Mouse (Mus musculus): ENCODE data around the gene Eif4enif1. TPM values are rescaled to one million over a fixed set of nuclear protein-coding genes. Genes with fewer than 3 reads are reported as not detected.

Gene Eif4enif1
- total RNA-seq, 1 experiment from 2014 or later, result 63.9 TPM

DNA sequence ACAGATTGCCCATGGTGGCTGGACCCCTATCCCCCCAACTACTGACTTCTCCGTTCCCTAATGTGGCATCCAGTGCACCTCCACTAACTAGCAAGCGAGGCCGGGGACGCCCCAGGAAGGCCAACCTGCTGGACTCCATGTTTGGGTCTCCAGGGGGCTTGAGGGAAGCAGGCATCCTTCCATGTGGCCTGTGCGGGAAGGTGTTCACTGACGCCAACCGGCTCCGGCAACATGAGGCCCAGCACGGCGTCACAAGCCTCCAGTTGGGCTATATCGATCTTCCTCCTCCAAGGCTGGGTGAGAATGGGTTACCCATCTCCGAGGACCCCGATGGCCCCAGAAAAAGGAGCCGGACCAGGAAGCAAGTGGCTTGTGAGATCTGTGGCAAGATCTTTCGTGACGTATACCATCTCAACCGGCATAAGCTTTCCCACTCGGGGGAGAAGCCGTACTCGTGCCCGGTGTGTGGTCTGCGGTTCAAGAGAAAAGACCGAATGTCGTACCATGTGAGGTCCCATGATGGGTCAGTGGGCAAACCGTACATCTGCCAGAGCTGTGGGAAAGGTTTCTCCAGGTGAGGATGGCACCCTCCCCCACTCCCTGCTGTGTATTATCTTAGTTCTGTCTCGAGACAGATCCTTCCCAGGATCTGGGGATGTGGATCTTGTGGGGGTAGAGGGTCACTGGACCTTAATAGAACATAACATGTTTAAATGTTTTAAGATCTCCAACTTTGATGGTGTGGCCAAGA is 89.3 kb downstream of the Eif4enif1 start:
- ATAC-seq (replicated peaks; ENCODE audit: insufficient number of reproducible peaks, low FRiP score, low TSS enrichment, poor library complexity, severe bottlenecking), result no peak

DNA sequence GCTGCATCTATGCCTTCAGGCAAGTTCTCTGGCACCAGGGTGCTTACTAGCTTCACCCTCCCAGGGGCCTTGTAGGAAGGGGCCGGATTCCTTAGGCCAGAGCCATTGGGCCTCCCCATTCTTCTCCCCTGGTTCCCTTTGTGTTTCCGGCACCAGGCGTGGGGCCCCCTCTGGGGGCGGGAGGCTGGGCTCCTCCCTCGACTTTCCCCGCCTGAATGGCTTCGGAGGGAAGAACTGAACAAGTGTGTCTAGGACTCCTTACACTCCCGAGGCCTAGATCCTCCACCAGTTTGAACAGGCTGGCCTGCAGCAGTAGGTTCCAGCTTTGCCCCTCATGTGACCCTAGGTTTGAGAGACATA is 89.8 kb downstream of the Eif4enif1 start:
- ATAC-seq (replicated peaks; ENCODE audit: insufficient number of reproducible peaks, low FRiP score, low TSS enrichment, poor library complexity, severe bottlenecking), result no peak

GRCm38 (mm10) chr11:3292711-3293249 is 90.6 kb downstream of the Eif4enif1 start:
- no peak for ATAC-seq (replicated peaks; ENCODE audit: insufficient number of reproducible peaks, low FRiP score, low TSS enrichment, poor library complexity, severe bottlenecking)

DNA sequence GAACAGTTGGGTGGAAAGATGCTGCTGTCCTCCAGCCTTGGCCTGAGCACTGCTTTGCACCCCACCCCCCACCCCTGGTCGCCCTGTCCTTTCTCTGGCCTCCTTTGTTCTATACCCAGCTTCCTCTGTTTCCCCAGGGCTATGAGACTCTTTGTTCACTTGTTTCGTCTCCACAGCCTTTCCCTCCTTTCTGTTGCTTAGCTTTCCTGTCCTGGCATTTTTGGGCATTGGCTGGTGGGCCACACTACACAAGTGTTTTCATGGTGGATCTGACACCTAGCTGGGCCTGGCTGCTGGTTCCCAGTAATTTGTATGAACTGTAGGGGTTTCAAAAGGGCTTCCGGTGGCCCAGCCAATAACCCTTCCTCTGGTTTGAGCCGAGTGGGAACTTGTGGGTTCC is 91.2 kb downstream of the Eif4enif1 start:
- ATAC-seq (replicated peaks; ENCODE audit: insufficient number of reproducible peaks, low FRiP score, low TSS enrichment, poor library complexity, severe bottlenecking), result no peak

Other genes starting within 250 kb of the Eif4enif1 start
- 30.9 to 63.3 TPM (median 32.0 TPM) in 3 replicates for gene Sfi1, start 8.9 kb upstream of the Eif4enif1 start, total RNA-seq (2017)
- 165 to 210 TPM (median 199 TPM) in 3 replicates for gene Drg1, start 64.0 kb downstream of the Eif4enif1 start, total RNA-seq (2017)
- 14.9 to 26.0 TPM (median 20.6 TPM) in 3 replicates for gene Patz1, start 86.5 kb downstream of the Eif4enif1 start, total RNA-seq (2017)
- 17.3 to 18.3 TPM (median 18.0 TPM) in 3 replicates for gene Pik3ip1, start 128.0 kb downstream of the Eif4enif1 start, total RNA-seq (2017)
- gene Limk2, start 206.8 kb downstream of the Eif4enif1 start, total RNA-seq (2017), result 19.9 to 43.2 TPM (median 21.4 TPM) in 3 replicates
- 14.4 to 15.7 TPM (median 14.5 TPM) in 3 replicates for gene Rnf185, start 250.0 kb downstream of the Eif4enif1 start, total RNA-seq (2017)

Measured in monocyte, adult 5-6 weeks (primary cell).